Mouse (Mus musculus) heart, embryonic 10.5 days (tissue): Measurements from ENCODE around the gene Rnf31. TPM values are rescaled to one million over a fixed set of nuclear protein-coding genes. Genes with fewer than 3 reads are reported as not detected.

Source experiments
- DNase-seq: peaks from one replicate; pipeline ENCODE4 v3.0.0-alpha.2; 2017; ENCODE audit warnings: low spot score
- H3K27ac ChIP-seq: fragments of 300-500 bp; sonication (generic); 2 replicates; pipeline ENCODE4 v1.5.1; 2016; ENCODE audit warnings: mild to moderate bottlenecking
- H3K27me3 ChIP-seq: fragments of 300-500 bp; sonication (generic); 2 replicates; pipeline ENCODE4 v1.6.1; 2016; ENCODE audit warnings: mild to moderate bottlenecking; ENCODE audit not compliant: poor library complexity, insufficient read depth, severe bottlenecking
- H3K36me3 ChIP-seq: fragments of 300-500 bp; sonication (generic); 2 replicates; pipeline ENCODE4 v1.6.1; 2016; ENCODE audit warnings: mild to moderate bottlenecking, moderate library complexity
- H3K4me1 ChIP-seq: fragments of 300-500 bp; sonication (generic); 2 replicates; pipeline ENCODE4 v1.6.1; 2016; ENCODE audit warnings: mild to moderate bottlenecking
- H3K4me3 ChIP-seq: fragments of 300-500 bp; sonication (generic); 2 replicates; pipeline ENCODE4 v1.5.1; 2016; ENCODE audit warnings: mild to moderate bottlenecking, moderate library complexity
- H3K9me3 ChIP-seq: fragments of 300-500 bp; sonication (generic); 2 replicates; pipeline ENCODE4 v1.6.1; 2016; ENCODE audit warnings: mild to moderate bottlenecking, moderate library complexity
- whole genome bisulfite sequencing: fragments of 180-500 bp; shearing (Covaris S2); methylation state at CpG from one replicate; pipeline ENCODE4 v1.1.7; 2016; 5-methylcytosine and 5-hydroxymethylcytosine counted together
- polyA plus RNA-seq: library from polyadenylated mRNA; unstranded; fragments of >200 nt; fragmentation: Nextera tagmentation; extraction: Ambion mirVana; gene quantifications from 2 replicates; pipeline ENCODE4 v1.2.1, GENCODE M21; 2016

The Rnf31 gene
- polyA plus RNA-seq, 1 experiment from 2014 or later = 21.9 TPM

- H3K4me3 ChIP-seq = 0 out of 2 replicates have a peak overlapping the region, but pooled peaks have one; percentile 8
- WGBS = 83% methylated on average over 23 of the region's 23 CpGs
Observed at GRCm38 (mm10) chr14:55579511-55580496, 11.7 kb upstream of the Rnf31 start.

DNA sequence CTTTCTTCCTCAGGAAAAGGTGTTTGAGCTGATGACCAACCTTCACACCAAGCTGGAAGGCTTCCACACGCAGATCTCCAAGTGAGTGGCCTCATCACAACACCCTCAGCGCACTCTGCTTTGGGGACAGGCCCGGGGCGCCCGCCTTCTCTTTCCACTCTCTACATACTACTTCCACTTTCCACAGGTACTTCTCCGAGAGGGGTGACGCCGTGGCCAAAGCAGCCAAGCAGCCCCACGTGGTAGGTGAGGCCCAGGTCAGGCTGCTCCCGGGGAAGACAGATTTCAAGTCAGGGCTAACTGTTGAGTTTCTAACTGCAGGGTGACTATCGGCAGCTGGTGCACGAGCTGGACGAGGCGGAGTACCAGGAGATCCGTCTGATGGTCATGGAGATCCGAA is 10.8 kb upstream of the Rnf31 start:
- DNase-seq = no peak
- H3K27ac ChIP-seq = no peak overlapping the region
- H3K36me3 ChIP-seq = peaks cover 28% of the 10 kb centered on the region
- H3K27me3 ChIP-seq = no peaks in the 10 kb centered on the region
- H3K4me3 ChIP-seq = no peak overlapping the region
- no peaks in the 10 kb centered on the region for H3K9me3 ChIP-seq
- peaks cover 42% of the 10 kb centered on the region for H3K4me1 ChIP-seq
- 92% methylated on average over 16 of the region's 16 CpGs for WGBS

More at GRCm38 (mm10) chr14:55579511-55580496, 11.7 kb upstream of the Rnf31 start:
- no peak overlapping the region for H3K27ac ChIP-seq
- peaks cover 28% of the 10 kb centered on the region for H3K36me3 ChIP-seq
- no peak for DNase-seq
- H3K9me3 ChIP-seq = no peaks in the 10 kb centered on the region
- H3K27me3 ChIP-seq = no peaks in the 10 kb centered on the region
- peaks cover 43% of the 10 kb centered on the region for H3K4me1 ChIP-seq

DNA sequence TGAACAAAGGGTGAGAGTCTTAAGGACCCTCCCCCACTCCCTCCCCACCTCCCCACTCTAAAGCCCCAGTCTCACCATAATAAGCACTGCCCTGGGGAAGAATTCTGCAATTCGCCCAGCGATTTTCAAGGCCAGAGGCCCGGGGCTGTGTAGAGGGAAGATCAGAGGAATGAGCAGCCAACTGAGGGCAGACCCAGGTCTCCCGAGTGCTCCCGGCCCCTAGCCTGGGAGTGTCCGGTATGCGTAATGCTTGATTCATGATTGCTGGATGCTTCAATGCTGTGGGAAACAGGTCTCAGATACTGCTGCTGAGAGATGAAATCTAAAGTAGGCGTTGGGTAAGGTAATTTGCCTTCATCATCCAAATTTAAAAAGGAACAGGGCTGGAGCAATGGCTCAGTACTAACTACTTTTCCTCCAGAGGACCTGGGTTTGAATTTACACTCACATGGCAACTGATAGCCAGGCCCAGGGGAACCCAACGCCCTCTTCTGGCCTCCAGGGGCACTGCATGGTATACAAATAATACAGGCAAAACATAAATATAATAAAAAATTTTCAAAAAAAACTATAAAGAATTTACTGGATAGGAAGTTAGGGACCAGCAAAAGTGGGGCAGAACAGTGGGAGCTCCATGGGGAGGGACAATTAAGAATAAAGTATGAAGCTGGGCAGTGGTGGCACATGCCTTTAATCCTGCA is 9.4 kb upstream of the Rnf31 start:
- no peaks in the 10 kb centered on the region for H3K27me3 ChIP-seq
- DNase-seq = peak; percentile 66
- H3K36me3 ChIP-seq = peaks cover 31% of the 10 kb centered on the region
- no peak overlapping the region for H3K4me3 ChIP-seq
- H3K27ac ChIP-seq = no peak overlapping the region
- 74% methylated on average over 9 of the region's 9 CpGs for WGBS
- H3K9me3 ChIP-seq = no peaks in the 10 kb centered on the region
- peaks cover 40% of the 10 kb centered on the region for H3K4me1 ChIP-seq

DNA sequence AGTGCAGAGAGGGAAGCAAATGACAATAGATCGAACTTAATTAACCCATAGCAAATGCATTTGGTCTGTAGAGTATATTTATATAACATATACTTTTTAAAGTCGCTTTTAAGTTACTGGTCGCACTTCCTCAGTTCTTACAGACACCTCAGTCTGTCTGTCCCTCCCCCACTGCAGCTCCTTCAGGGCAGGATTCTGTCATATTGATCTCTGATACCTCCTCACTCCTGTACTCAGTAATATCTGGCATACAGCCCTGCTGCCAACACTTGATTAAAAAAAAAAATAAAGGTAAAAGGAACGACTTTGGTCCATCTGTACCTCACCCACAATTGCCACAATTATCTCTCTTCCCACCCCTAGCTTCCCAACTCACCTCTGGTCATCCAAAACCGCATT is 7.2 kb upstream of the Rnf31 start:
- peaks cover 41% of the 10 kb centered on the region for H3K36me3 ChIP-seq
- peak overlapping the region; percentile 88 for H3K27ac ChIP-seq

GRCm38 (mm10) chr14:55584702-55585565 is 6.6 kb upstream of the Rnf31 start, which contains the start of gene Emc9:
Emc9 (minus strand) TSS chr14:55585302.
- Histone ChIP-seq H3K27me3 (no peaks in the 10 kb centered on the region), H3K36me3 (peaks cover 37% of the 10 kb centered on the region), H3K4me3 (peak within 1 kb of the TSS; percentile 77), H3K27ac (peak within 1 kb of the TSS; percentile 88), H3K9me3 (no peaks in the 10 kb centered on the region), H3K4me1 (peaks cover 24% of the 10 kb centered on the region)
- peak; percentile 90 for DNase-seq
- WGBS = 2% methylated on average over 43 of the region's 43 CpGs

More for the DNA sequence above, 7.2 kb upstream of the Rnf31 start:
- H3K9me3 ChIP-seq = no peaks in the 10 kb centered on the region
- peak; percentile 70 for DNase-seq
- WGBS = 36% methylated on average over 5 of the region's 5 CpGs
- H3K4me1 ChIP-seq = peaks cover 27% of the 10 kb centered on the region
- H3K27me3 ChIP-seq = no peaks in the 10 kb centered on the region
- peak overlapping the region; percentile 77 for H3K4me3 ChIP-seq

DNA sequence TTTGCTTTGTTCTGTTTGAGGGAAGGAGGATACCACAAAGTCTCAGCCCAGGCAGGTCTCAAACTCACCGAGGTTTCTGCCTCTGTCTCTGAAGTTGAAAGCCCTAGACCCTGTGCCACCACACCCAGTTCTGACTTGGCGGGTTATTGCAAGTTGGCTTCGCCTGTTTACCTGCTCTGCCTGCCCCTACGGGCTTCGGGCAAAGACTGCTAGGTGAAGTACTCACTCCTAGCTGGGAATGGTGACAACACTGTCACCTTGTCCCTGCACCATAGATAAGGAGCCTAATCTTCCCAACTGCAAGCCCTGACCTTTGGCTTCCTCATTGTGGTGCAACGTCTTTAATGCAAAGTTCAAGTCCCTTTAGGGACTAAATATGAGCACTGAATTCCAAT is 5.9 kb upstream of the Rnf31 start:
- no peak for DNase-seq
- Histone ChIP-seq H3K4me1 (peaks cover 28% of the 10 kb centered on the region), H3K4me3 (peak overlapping the region; percentile 77; the same call in 1 of the 2 replicates), H3K9me3 (no peaks in the 10 kb centered on the region), H3K36me3 (peaks cover 30% of the 10 kb centered on the region), H3K27ac (peak overlapping the region; percentile 88), H3K27me3 (no peaks in the 10 kb centered on the region)
- 43% methylated on average over 6 of the region's 6 CpGs for WGBS

DNA sequence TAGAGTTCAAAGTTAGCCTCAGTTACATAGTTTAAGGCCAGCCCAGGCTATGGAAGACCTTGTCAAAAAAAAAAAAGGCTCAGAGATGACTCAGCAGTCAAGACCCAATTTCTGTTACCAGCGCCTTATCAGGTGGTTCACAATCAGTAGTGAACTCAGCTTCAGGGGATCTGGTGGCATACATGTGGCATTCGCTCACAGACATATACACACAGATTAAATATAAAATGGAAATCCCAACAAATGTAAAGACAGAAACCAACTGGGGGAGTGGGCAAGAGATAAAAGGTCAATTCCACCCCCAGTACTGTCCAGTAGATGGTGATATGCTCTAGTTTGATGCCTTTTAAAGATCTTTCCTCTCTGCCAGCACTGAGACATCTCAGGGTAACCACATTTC is 5.4 kb upstream of the Rnf31 start:
- no peaks in the 10 kb centered on the region for H3K27me3 ChIP-seq
- peaks cover 28% of the 10 kb centered on the region for H3K4me1 ChIP-seq
- H3K36me3 ChIP-seq = peaks cover 25% of the 10 kb centered on the region
- WGBS = 80% methylated on average over 2 of the region's 2 CpGs
- no peak for DNase-seq
- H3K27ac ChIP-seq = peak overlapping the region; percentile 88
- no peak overlapping the region for H3K4me3 ChIP-seq
- no peaks in the 10 kb centered on the region for H3K9me3 ChIP-seq

- no peaks in the 10 kb centered on the region for H3K9me3 ChIP-seq
- peaks cover 19% of the 10 kb centered on the region for H3K36me3 ChIP-seq
- H3K27me3 ChIP-seq = no peaks in the 10 kb centered on the region
- no peak overlapping the region for H3K27ac ChIP-seq
- 84% methylated on average over 5 of the region's 5 CpGs for WGBS
- H3K4me1 ChIP-seq = peaks cover 44% of the 10 kb centered on the region
- no peak overlapping the region for H3K4me3 ChIP-seq
- no peak for DNase-seq
Observed at GRCm38 (mm10) chr14:55589271-55589670, 2.2 kb upstream of the Rnf31 start.

GRCm38 (mm10) chr14:55589771-55590448 is 1.6 kb upstream of the Rnf31 start:
- WGBS = 81% methylated on average over 11 of the region's 11 CpGs
- Histone ChIP-seq H3K9me3 (no peaks in the 10 kb centered on the region), H3K4me3 (peak overlapping the region; percentile 98), H3K36me3 (peaks cover 25% of the 10 kb centered on the region), H3K27ac (peak overlapping the region; percentile 96), H3K27me3 (no peaks in the 10 kb centered on the region), H3K4me1 (peaks cover 38% of the 10 kb centered on the region)
- DNase-seq = no peak

DNA sequence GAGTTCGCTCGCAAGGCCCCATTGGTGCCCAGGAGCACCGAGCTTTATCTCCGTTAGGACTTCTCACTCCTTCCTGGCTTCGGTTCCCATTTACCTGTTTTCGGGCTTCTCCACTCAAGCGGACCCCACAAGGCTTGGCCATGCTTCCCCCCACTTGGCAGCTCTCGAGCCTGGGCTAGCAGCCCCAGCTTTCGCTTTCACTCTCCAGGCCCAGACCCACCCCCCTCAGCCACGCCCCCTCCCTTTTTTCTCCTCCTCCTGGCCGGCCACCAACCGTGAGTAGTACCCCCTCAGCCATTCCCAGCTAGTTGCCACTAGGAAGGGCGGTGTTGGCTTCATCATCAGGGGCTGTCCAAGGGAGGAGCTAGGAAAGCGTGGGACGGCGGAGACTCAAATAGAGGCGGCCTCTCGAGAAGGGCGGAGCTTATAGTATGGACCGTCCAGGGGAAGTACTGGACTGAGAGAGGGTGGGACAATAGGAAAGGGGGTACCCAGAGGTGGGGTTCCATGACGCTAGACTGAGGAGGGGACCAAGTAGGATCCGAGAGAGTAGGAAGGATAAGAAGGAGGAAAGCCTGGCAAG is 669 bp upstream of the Rnf31 start, which contains the start of gene Psme2:
Psme2 (minus strand) TSS at position 366 of the 583 bp plus-strand sequence.
- Histone ChIP-seq H3K9me3 (no peaks in the 10 kb centered on the region), H3K27ac (peak within 1 kb of the TSS; percentile 96), H3K36me3 (peaks cover 34% of the 10 kb centered on the region), H3K27me3 (no peaks in the 10 kb centered on the region), H3K4me1 (peaks cover 31% of the 10 kb centered on the region), H3K4me3 (peak within 1 kb of the TSS; percentile 98)
- 1% methylated on average over 22 of the region's 22 CpGs for WGBS
- peak; percentile 98 for DNase-seq

DNA sequence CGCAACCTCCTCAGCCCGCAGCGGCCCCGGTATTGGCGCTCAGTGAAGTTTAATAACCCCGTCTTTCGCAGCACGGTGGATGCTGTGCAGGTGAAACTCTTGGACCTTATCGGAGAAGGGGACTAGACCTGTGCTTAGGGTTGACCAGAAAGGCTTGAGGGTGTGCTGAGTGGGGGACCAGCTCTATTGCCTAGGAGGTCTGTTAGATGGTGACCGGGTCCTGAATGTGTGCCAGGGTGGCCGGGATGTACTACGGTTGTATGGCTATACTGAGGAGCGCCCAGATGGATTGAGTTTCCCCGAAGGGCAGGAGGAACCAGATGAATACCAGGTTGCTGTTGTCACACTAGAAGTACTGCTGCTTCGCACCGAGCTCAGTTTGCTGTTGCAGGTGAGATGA is 718 bp downstream of the Rnf31 start:
- DNase-seq = no peak
- Histone ChIP-seq H3K27ac (peak overlapping the region; percentile 96), H3K4me1 (peaks cover 31% of the 10 kb centered on the region), H3K9me3 (no peaks in the 10 kb centered on the region), H3K4me3 (peak overlapping the region; percentile 98), H3K27me3 (no peaks in the 10 kb centered on the region), H3K36me3 (peaks cover 45% of the 10 kb centered on the region)
- 7% methylated on average over 16 of the region's 16 CpGs for WGBS
